ENCODE assay signal across 20 mouse cellular contexts in the genomic region with DNA sequence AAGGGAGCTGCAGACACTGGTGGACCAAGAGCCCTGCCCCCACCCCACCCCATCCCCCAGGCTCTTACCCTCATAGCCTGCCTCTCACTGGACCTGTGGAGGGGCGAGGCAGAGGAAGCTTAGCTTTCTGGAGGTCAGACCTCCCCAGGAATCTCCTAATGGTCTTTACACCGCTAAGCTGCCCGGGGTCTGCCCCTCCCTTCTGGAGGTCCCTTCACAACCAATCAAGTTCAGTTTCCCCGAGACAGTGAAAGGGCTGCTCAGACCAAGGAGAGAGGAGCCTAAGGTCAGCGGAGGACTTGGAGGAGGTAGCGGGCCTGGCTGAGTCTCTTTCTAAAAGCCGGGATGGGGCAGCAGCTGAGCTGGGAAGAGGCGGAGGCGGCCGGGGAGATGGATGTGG. TPM values are rescaled to one million over a fixed set of nuclear protein-coding genes. Genes with fewer than 3 reads are reported as not detected.
DNase-seq lines count a peak whose midpoint lies in the region; ATAC-seq and TF ChIP-seq lines count a peak whose summit lies in the region.
"Had no signal": no experiment of that assay in that cellular context is flagged by ENCODE, and none has a peak within 500 bp of the region (broad histone marks: within the 10 kb centered on the region; RNA-seq: fewer than 3 reads in every experiment).

Gene Guca1b, plus strand, starts transcription at position 249 of the 400 bp plus-strand sequence.

- peaks cover 10% of the 10 kb centered on the region; the same call in 1 of the 2 replicates for H3K4me1 ChIP-seq in kidney, embryonic 15.5 days
- H3K4me1 ChIP-seq in stomach, embryonic 15.5 days = no peaks in the 10 kb centered on the region
- H3K4me1 ChIP-seq in stomach, postnatal 0 days (replicated peaks; ENCODE audit: control insufficient read depth, insufficient read depth) = no peaks in the 10 kb centered on the region
- H3K4me1 ChIP-seq: embryonic facial prominence, embryonic 13.5 days; heart, embryonic 15.5 days had no signal

- DNase-seq in kidney, postnatal 4 days = no peak
- no peak for DNase-seq in stomach, postnatal 0 days (ENCODE audit: low spot score)
- DNase-seq in retina, adult 2 months (ENCODE audit: low read depth, low spot score) = peak; percentile 91
- peak; percentile 24 for DNase-seq in retina, postnatal 7 days (ENCODE audit: low read depth, low spot score)
- no peak for DNase-seq in layer of hippocampus, adult 9-11 months
- DNase-seq: adrenal gland, adult 8-10 months; cerebellum, adult 2 months; cerebellum, postnatal 10 days; gastrocnemius, adult 2 months; gastrocnemius, postnatal 25 days; heart, adult 18-20 months had no signal

- peaks cover 16% of the 10 kb centered on the region for H3K36me3 ChIP-seq in kidney, embryonic 15.5 days
- peaks cover 6% of the 10 kb centered on the region; the same call in 1 of the 2 replicates for H3K36me3 ChIP-seq in stomach, embryonic 15.5 days
- H3K36me3 ChIP-seq in stomach, postnatal 0 days (ENCODE audit: control insufficient read depth, insufficient read depth, low read length) = no peaks in the 10 kb centered on the region

- no peak within 1 kb of the TSS for H3K27ac ChIP-seq in kidney, embryonic 15.5 days
- H3K27ac ChIP-seq in stomach, embryonic 15.5 days = no peak within 1 kb of the TSS
- H3K27ac ChIP-seq in stomach, postnatal 0 days (replicated peaks) = no peak within 1 kb of the TSS
- H3K27ac ChIP-seq: embryonic facial prominence, embryonic 13.5 days; forebrain, embryonic 13.5 days; gastrocnemius, adult 2 months; heart, embryonic 15.5 days; hindbrain, embryonic 10.5 days; hindbrain, embryonic 14.5 days had no signal

- peak within 1 kb of the TSS; percentile 7; the same call in 1 of the 2 replicates for H3K4me2 ChIP-seq in kidney, embryonic 15.5 days
- no peak within 1 kb of the TSS for H3K4me2 ChIP-seq in stomach, embryonic 15.5 days
- H3K4me2 ChIP-seq in stomach, postnatal 0 days (replicated peaks; ENCODE audit: low read depth) = no peak within 1 kb of the TSS
- H3K4me2 ChIP-seq: embryonic facial prominence, embryonic 13.5 days; forebrain, embryonic 13.5 days; heart, embryonic 11.5 days; heart, embryonic 15.5 days; hindbrain, embryonic 14.5 days had no signal

- no peaks in the 10 kb centered on the region for H3K27me3 ChIP-seq in kidney, embryonic 15.5 days
- H3K27me3 ChIP-seq in stomach, embryonic 15.5 days (replicated peaks) = no peaks in the 10 kb centered on the region
- H3K27me3 ChIP-seq in stomach, postnatal 0 days (ENCODE audit: control insufficient read depth, insufficient read depth, low read length) = no peaks in the 10 kb centered on the region
- H3K27me3 ChIP-seq: embryonic facial prominence, embryonic 13.5 days; forebrain, embryonic 13.5 days; heart, embryonic 15.5 days had no signal

- TF ChIP-seq EP300 in stomach, postnatal 0 days (optimal IDR thresholded peaks at IDR 0.05) = no peak

- no peak for ATAC-seq in kidney, embryonic 15.5 days (replicated peaks; ENCODE audit: low FRiP score)
- 0 out of 2 replicates have a peak, but pooled peaks have one; percentile 27 for ATAC-seq in stomach, embryonic 15.5 days (ENCODE audit: insufficient read depth, low FRiP score, low read depth)
- no peak for ATAC-seq in stomach, postnatal 0 days (ENCODE audit: low FRiP score, low TSS enrichment)
- ATAC-seq: forebrain, embryonic 13.5 days had no signal

- H3K9ac ChIP-seq in kidney, embryonic 15.5 days = no peak within 1 kb of the TSS
- no peak within 1 kb of the TSS for H3K9ac ChIP-seq in stomach, embryonic 15.5 days
- H3K9ac ChIP-seq in stomach, postnatal 0 days (ENCODE audit: low read length) = no peak within 1 kb of the TSS
- H3K9ac ChIP-seq: embryonic facial prominence, embryonic 13.5 days; forebrain, embryonic 13.5 days; heart, embryonic 15.5 days; hindbrain, embryonic 14.5 days had no signal

- H3K9me3 ChIP-seq in kidney, embryonic 15.5 days (replicated peaks) = no peaks in the 10 kb centered on the region
- H3K9me3 ChIP-seq in stomach, embryonic 15.5 days = no peaks in the 10 kb centered on the region
- no peaks in the 10 kb centered on the region for H3K9me3 ChIP-seq in stomach, postnatal 0 days (ENCODE audit: control insufficient read depth, low read length)
- H3K9me3 ChIP-seq: embryonic facial prominence, embryonic 13.5 days; forebrain, embryonic 13.5 days had no signal

- H3K4me3 ChIP-seq in kidney, embryonic 15.5 days (replicated peaks) = no peak within 1 kb of the TSS
- no peak within 1 kb of the TSS for H3K4me3 ChIP-seq in stomach, embryonic 15.5 days (replicated peaks)
- no peak within 1 kb of the TSS for H3K4me3 ChIP-seq in stomach, postnatal 0 days (ENCODE audit: low read depth, low read length)
- H3K4me3 ChIP-seq: embryonic facial prominence, embryonic 13.5 days; forebrain, embryonic 13.5 days; gastrocnemius, adult 2 months; heart, embryonic 15.5 days; hindbrain, embryonic 10.5 days had no signal

- 32% methylated on average over 10 of the region's 10 CpGs for WGBS in kidney, embryonic 15.5 days
- 31% methylated on average over 10 of the region's 10 CpGs for WGBS in stomach, embryonic 15.5 days
- 40% methylated on average over 10 of the region's 10 CpGs for WGBS in stomach, postnatal 0 days

- TF ChIP-seq CTCF in stomach, postnatal 0 days (IDR thresholded peaks at IDR 0.05; ENCODE audit: low read depth) = no peak

RNA-seq across cellular contexts. Expression of gene Guca1b, which starts in this region (rescaled TPM):
- 1.9 and 2.3 TPM in 2 replicates for polyA plus RNA-seq in kidney, embryonic 15.5 days (2015; fragmentation: Nextera tagmentation; extraction: Ambion mirVana)
- 0.46 and 0.49 TPM in 2 replicates for polyA plus RNA-seq in stomach, embryonic 15.5 days (2015; fragmentation: Nextera tagmentation; extraction: Ambion mirVana)
- 0.17 and 0.22 TPM in 2 replicates for polyA plus RNA-seq in stomach, postnatal 0 days (2015; fragmentation: Nextera tagmentation; extraction: Ambion mirVana)
- polyA plus RNA-seq: G1E had no signal

Comparison
In these comparisons a context has a peak if more than half of its experiments do, and no peak if none do; other contexts are left out.
1. Peak in ATAC-seq in stomach, embryonic 15.5 days; RNA of the gene not detected or under 1 TPM.
2. DNase-seq: peak in retina, adult 2 months (single experiment) and retina, postnatal 7 days (single experiment); none in kidney, postnatal 4 days (0 of 2), stomach, postnatal 0 days (single experiment) and layer of hippocampus, adult 9-11 months (single experiment).